Mouse (Mus musculus) heart, postnatal 14 days (tissue): Measurements from ENCODE around the gene 9230112D13Rik. TPM values are rescaled to one million over a fixed set of nuclear protein-coding genes. Genes with fewer than 3 reads are reported as not detected.

Experiments
- DNase-seq, 2 experiments: peaks; one replicate each; pipeline ENCODE4 v3.0.0; 2021 to 2022
- intact Hi-C: fragments of 180-260 bp; cut with DNase I; formaldehyde crosslinking; loops from one replicate; pipeline ENCODE4 v1.15.1; 2025
- long read RNA-seq, 2 experiments: library from polyadenylated mRNA; stranded (forward); transcript quantifications; one replicate each; pipeline ENCODE4 v2.0.0; 2021
- total RNA-seq, 2 experiments: library from RNA; stranded (reverse); gene quantifications; 2 replicates each; pipeline ENCODE4 v1.2.3; 2021

The 9230112D13Rik gene
- not detected for total RNA-seq
- long read RNA-seq, experiment 1: 0 reads
- long read RNA-seq, experiment 2: 0 reads

DNA sequence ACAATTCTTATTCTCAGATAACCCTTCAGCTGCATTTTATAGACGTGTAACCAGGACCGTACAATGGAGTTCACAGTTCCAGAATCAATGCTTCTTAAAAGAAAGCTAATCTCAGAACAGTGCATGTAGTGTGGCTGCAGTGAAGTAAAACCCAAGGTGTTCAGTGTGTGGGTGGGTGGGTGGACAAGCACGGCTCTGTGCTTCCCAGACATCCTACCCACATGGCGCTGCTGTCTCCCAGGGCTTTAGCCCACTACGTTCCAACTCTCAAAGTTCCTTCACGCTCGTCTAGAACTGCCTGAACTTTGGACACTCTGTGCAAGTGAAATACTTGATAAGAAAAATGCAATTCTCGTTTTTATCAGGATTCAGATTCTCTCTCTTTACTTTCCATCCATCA lies at the start of gene 9230112D13Rik:
TSS of gene 9230112D13Rik (minus strand) at position 101 of the 400 bp plus-strand sequence.
- intact Hi-C loops: no loop called here
- DNase-seq: no peak

GRCm38 (mm10) chr14:34571610-34572387 lies 49.2 kb upstream of the 9230112D13Rik start:
- no peak for DNase-seq
- intact Hi-C loops: no loop called here

DNA sequence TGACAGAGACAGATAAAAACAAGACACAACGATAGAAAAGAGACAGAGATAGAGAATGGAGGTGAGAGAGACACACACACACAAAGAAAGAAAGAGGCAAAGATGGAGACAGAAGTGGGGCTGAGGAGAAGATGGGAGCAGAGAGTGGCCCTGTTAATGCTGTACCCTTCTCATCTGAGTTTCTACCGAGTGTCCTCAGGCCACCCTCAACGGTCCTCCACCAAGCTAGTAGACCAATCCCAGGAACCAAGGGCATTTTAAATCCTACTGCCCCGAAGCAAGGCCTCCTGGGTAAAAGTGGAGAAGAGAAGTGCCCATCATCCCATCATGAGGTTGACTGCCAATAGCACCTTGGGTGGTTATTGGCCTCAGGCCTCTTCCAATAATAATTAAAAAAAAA lies 48.3 kb upstream of the 9230112D13Rik start:
- intact Hi-C loops: no loop called here
- DNase-seq: no peak

DNA sequence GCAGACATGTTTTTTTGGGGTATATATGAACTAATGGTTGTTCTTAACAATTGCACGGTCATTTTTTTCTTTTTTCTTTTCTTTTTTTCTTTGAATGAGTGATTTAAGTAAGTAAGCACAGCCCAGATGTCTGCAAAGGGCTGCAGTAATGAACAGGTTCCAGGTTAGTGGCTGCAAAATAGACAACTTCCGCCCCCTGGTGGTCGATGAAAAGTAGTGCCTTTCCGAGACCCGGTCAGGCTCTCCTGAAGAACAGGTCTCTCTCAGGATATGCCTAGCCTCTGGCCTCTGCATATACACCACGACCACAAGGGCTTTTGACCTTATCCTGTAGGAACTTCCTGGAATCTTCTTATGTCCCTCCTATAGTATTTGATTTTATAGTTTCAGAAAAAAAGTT lies 47.7 kb upstream of the 9230112D13Rik start:
- DNase-seq: peak; percentile 82 to 88
- intact Hi-C loops: no loop called here

GRCm38 (mm10) chr14:34569534-34570194 lies 47.1 kb upstream of the 9230112D13Rik start:
- no peak for DNase-seq
- intact Hi-C loops: loop anchor here (5.0 kb wide), 1 partner anchor 197 kb away; the partner anchor contains the start of gene Sncg

DNA sequence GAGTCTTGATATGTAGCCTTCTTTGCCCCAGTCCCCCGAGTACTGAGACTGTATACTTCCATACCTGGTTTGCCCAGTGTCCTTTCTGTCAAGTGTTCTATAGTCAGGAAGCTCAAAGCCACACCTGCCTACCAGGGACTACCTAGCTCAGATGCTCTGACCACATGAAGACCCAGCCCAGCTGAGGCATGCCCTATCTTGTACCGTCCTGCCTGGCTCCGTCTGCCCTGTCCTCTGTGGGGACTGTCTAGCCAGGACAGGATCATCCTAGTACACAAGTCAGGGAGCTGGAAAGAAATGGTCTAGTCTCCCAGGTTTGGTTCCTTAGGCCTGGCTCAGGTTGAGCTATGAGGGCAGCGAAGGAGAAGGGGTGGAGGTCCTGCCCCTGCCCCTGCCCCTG lies 46.0 kb upstream of the 9230112D13Rik start:
- DNase-seq: no peak
- intact Hi-C loops: loop anchor here (5.0 kb wide), 1 partner anchor 196 kb away; the partner anchor contains the start of gene Sncg

DNA sequence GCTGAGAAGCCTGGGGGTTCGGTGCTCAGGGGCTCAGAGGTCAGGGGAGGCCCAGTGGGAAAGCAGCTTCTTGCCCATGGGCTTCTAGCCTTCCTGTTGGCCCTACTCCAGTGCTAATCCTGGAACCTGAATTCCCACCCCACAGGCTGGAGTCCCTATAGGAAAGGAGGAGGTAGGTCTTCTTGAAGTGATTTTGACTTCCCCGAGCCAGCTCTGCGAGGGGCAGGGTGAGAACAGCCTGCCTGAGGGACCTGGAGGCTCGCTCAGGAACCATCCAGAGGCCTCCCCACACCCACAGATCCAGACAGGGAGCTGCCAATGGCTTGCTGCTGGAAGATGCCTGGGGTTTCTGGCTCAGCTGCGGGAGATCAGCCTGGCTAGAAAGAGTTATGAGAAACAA lies 45.1 kb upstream of the 9230112D13Rik start:
- intact Hi-C loops: loop anchor here (5.0 kb wide), 1 partner anchor 195 kb away; the partner anchor contains the start of gene Sncg
- no peak for DNase-seq

DNA sequence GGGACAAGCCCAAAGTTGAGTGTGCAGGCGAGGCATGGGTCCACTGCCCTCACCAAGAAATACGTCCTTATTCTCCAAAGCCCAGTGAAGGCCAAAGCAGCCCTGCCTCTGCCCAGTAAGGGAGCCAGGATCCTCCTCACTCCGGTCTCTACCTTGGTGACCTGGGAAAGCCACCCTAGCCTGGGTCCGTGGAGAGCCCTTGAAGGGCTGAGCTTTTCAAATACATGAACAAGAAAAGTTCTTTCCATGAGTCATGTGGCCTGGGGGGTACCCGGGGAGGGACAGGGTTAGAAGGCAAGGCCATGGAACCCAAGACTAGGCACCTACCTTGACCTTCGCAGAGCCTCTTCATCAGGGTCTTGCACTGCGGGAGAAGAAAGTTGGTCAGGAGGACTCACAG lies 43.9 kb upstream of the 9230112D13Rik start:
- intact Hi-C loops: loop anchor here (5.0 kb wide), 1 partner anchor 194 kb away; the partner anchor contains the start of gene Sncg
- no peak for DNase-seq

DNA sequence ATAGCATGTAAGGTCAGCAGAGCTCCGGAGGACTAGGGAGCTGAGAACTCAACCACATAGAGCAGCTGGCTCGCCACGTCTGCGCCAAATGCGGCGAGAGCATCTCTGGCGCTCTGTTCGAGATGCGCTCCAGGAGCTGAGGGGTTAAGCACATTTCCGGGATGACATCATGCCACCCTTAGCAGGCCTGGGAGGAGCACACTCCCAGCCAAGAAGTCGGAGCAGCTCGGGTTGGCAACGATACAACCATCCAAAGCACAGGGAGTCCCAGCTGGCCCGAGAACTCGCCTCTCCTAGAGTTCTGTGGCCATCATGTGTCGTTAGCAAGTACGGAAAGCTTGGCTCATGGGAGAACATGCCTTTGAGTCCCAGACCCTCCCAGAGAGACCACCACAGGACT lies 43.1 kb upstream of the 9230112D13Rik start:
- intact Hi-C loops: loop anchor here (5.0 kb wide), 1 partner anchor 193 kb away; the partner anchor contains the start of gene Sncg
- DNase-seq: peak; percentile 68 to 78

DNA sequence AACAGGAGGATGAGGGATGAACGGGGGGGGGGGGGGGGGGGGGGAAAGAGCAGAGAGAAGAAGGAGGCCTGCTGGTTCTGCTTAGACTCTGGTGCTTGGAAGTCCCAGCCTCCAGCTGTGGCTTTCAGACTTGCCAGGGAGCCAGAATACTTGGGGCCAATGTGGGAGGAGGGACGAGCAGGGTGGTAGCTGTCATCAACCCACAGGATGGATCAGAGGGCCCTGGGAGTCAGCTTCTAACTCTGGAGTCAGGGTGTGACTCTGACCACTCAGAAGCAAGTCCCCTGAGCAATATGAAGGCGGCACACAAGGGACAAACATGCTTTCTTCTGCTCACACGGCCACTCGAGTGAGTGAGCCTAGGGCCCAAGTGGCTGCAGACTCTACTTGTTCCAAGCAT lies 42.0 kb upstream of the 9230112D13Rik start:
- intact Hi-C loops: loop anchor here (5.0 kb wide), 1 partner anchor 192 kb away; the partner anchor contains the start of gene Sncg
- peak; percentile 69 to 73 for DNase-seq

GRCm38 (mm10) chr14:34562393-34562792 lies 39.8 kb upstream of the 9230112D13Rik start:
- DNase-seq: no peak
- intact Hi-C loops: no loop called here

- intact Hi-C loops: no loop called here
Observed at GRCm38 (mm10) chr14:34561647-34562046, 39.0 kb upstream of the 9230112D13Rik start.

GRCm38 (mm10) chr14:34558947-34559346 lies 36.3 kb upstream of the 9230112D13Rik start:
- no peak for DNase-seq
- intact Hi-C loops: no loop called here

More at GRCm38 (mm10) chr14:34561647-34562046, 39.0 kb upstream of the 9230112D13Rik start:
- no peak for DNase-seq

- intact Hi-C loops: no loop called here
- peak in 1 of 2 experiments; percentile 36 for DNase-seq
Observed at GRCm38 (mm10) chr14:34555211-34555610, 32.6 kb upstream of the 9230112D13Rik start.

DNA sequence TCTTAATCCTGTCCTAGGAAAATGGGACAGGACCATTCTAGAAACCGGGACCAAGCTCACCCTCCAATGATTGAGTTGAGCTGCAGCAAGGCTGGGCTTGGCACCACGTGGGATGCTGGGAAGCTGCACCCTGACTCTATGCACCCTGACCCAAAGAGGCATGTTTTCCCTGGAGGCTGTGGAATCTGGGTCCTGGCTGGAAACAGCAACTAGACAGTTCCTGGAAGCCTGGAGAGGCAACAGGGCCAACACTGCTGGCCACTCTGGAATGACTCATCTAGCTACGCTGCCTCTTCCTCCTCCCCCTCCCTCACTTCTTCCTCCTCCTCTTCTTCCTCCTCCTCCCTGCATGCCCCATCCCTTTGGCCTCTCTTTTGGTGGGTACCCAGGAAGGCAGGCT lies 31.4 kb upstream of the 9230112D13Rik start:
- peak in 1 of 2 experiments; percentile 36 for DNase-seq
- intact Hi-C loops: no loop called here

DNA sequence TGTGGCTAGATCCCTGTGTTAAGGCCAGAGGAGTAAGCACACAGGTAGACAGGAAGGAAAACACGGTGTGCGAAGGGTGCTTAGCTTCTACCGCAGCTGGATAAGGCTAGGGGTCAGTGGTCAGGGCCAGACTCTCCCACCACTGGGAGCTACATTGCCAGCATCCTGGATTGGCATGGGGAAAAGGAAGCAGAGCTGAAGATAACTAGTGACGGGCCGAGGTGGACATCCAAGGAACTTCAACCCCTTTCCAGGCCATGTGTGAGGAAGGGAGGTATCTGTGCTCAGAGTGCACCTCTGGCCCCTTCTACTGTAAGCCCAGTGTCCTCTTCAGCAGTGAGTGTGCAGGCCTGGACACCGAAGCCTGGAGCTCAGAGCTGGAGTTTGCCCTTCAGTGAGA lies 30.9 kb upstream of the 9230112D13Rik start:
- no peak for DNase-seq
- intact Hi-C loops: no loop called here

- intact Hi-C loops: no loop called here
Observed at GRCm38 (mm10) chr14:34552226-34552625, 29.6 kb upstream of the 9230112D13Rik start.

DNA sequence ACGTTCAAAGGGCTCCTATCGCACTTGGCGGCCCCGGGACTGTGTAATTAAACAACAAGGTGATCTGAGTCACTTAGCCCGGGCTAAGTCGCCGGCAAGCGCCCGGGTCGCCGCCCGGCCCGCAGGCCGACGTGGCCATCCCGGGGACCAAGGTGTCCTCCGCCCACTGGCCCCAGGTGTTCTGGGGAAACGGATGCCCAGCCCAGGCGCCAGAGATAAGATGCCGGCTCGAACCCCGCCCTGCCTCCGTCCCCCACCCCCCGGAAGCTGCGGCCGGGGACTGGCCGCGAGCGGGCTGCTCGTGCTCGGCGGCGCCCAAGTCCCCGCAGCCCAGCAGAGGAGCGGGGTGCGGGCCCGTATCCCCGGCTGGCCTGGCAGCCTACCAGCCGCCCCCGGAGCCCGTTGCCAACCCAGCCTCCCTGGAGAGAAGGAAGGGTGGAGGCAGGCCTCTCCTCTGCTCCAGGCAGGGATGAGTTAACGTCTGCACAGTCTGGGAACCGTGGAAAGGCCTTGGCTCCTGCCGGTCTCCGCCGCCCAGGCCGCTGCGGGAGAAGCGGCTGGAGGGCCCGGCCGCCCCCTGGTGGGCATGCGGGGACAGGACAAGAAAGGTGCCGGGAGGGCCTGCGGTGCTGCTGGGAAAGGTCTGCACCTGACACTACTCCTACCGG lies 26.5 kb upstream of the 9230112D13Rik start:
- intact Hi-C loops: loop anchor here (1.0 to 2.0 kb wide), 2 partner anchors 48 to 90 kb away; no protein-coding TSS in a partner anchor
- DNase-seq: peak; percentile 86 to 90

More at GRCm38 (mm10) chr14:34552226-34552625, 29.6 kb upstream of the 9230112D13Rik start:
- DNase-seq: no peak

DNA sequence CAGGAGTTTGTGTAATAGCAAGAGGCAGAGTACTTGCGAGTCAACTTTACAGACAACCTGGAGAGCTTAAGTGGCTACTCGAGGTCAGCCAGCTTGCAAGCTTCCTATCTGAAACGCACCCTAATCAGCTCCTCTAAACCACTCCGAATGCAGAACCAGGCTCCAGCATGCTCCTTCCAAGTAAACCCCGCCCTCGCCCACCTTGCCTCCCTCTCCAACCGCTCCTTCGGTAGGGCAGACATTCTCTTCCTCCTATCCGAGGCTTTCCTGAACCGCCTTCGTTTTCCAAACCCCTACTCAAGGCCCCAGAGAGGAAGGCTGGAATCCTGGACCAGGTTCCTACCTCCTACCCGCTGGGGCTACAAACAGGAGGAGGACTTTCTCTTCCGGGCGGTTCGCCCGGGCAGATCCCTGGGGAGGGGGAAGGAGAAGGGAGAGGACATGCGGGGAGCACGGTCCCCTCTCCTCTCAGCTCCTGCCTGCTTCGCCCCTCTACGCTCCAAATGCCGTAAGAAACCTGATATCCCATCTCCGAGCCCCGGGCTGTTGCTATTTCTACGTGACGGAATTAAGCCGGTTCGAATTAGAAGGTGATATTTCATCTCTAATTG lies 25.9 kb upstream of the 9230112D13Rik start:
- peak; percentile 71 to 73 for DNase-seq
- intact Hi-C loops: loop anchor here (1.0 to 2.0 kb wide), 2 partner anchors 48 to 89 kb away; no protein-coding TSS in a partner anchor

- peak in 1 of 2 experiments; percentile 43 for DNase-seq
- intact Hi-C loops: no loop called here
Observed at GRCm38 (mm10) chr14:34544545-34544944, 21.9 kb upstream of the 9230112D13Rik start.
